Comparison of ENCODE assay signal across 23 mouse cellular contexts in the genomic region with DNA sequence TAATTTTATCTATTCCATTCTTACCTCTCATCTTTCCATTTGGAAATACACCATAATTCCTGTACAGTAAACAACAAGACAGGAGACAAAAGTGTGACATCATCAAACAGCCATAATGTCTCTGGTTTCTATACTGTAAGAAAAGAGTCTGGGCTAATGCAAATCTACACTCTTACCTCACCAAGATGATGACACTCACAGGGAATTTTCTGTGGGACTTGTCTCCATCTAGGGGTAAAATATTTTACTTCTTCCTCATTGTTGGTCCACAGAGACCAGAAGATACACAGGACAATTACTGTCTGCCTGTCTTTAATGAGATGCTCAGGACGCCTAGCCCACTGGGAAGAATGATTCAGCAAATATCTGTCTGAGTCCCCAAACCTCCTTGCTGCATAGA. TPM values are rescaled to one million over a fixed set of nuclear protein-coding genes. Genes with fewer than 3 reads are reported as not detected.
"Had no signal": no experiment of that assay in that cellular context is flagged by ENCODE, and none has a peak within 500 bp of the region (broad histone marks: within the 10 kb centered on the region; RNA-seq: fewer than 3 reads in every experiment).

TSS of gene Olfr161 (plus strand) at position 352 of the 400 bp plus-strand sequence.

- H3K9me3 ChIP-seq: stomach, embryonic 15.5 days had no signal

- H3K36me3 ChIP-seq: neural tube, embryonic 13.5 days; neural tube, embryonic 15.5 days; stomach, embryonic 15.5 days had no signal

- H3K4me2 ChIP-seq: neural tube, embryonic 13.5 days; neural tube, embryonic 15.5 days; stomach, embryonic 15.5 days had no signal

- DNase-seq: retina, postnatal 1 day; right cerebral cortex, adult 18-20 months; right cerebral cortex, postnatal 14 days; right cerebral cortex, postnatal 25 days; right cerebral cortex, postnatal 4 days; spleen, adult 18-20 months; thymus, adult 18-20 months; thymus, adult 2 months; thymus, postnatal 14 days; thymus, postnatal 25 days; thymus, postnatal 36 days; thymus, postnatal 4 days had no signal

- H3K27me3 ChIP-seq: neural tube, embryonic 13.5 days; neural tube, embryonic 15.5 days; stomach, embryonic 15.5 days had no signal

- H3K4me3 ChIP-seq: neural tube, embryonic 13.5 days; neural tube, embryonic 15.5 days; stomach, embryonic 15.5 days had no signal

- H3K4me1 ChIP-seq: neural tube, embryonic 13.5 days; neural tube, embryonic 15.5 days; stomach, embryonic 15.5 days had no signal

- H3K27ac ChIP-seq: neural tube, embryonic 13.5 days; neural tube, embryonic 15.5 days; stomach, embryonic 15.5 days; stomach, postnatal 0 days had no signal

- H3K9ac ChIP-seq: neural tube, embryonic 13.5 days; neural tube, embryonic 15.5 days; stomach, embryonic 15.5 days had no signal

RNA-seq across cellular contexts. Expression of gene Olfr161, which starts in this region (rescaled TPM):
- polyA plus RNA-seq: neural tube, embryonic 13.5 days; neural tube, embryonic 14.5 days; neural tube, embryonic 15.5 days; small intestine, adult 2 months; spleen, adult 2 months; stomach, embryonic 14.5 days; stomach, embryonic 15.5 days; stomach, embryonic 16.5 days; stomach, postnatal 0 days; thymus, adult 2 months; thymus, postnatal 0 days; urinary bladder, adult 2 months had no signal
